Mouse (Mus musculus) lung, adult 2 months (tissue): Measurements from ENCODE around the gene Tceanc.

ENCODE experiments used
- CTCF ChIP-seq: fragments of 200-500 bp; IDR thresholded peaks from 2 replicates; pipeline ENCODE4 v1.5.1; 2011; ENCODE audit warnings: mild to moderate bottlenecking, low read length, control low read depth; ENCODE audit not compliant: insufficient read depth
- POLR2A ChIP-seq: fragments of 200-500 bp; IDR thresholded peaks from 2 replicates; pipeline ENCODE4 v1.6.1; 2011; ENCODE audit warnings: low read depth, mild to moderate bottlenecking, control low read depth, low read length, borderline replicate concordance; ENCODE audit errors: extremely low read depth

DNA sequence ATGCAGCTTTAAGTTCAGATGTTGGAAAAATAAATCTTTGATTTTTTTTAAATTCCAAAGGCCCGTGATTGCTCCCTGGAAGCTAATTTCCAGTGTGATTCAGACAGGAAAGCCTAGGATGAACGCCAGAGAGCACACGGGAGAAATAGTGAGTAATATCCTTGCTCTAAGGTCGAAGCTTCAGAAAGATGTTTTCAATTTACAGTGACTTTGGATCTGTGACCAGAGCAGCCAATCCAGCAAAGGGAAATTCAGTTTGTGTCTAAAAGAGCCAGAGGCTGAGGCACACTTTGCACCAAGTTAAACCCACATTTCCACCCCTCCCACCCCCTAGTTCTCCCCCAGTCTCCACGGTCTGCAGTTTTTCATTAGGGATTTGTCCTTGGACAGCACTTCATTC lies 46.5 kb upstream of the Tceanc start:
- TF ChIP-seq POLR2A = no peak
- no peak for TF ChIP-seq CTCF
